Mouse (Mus musculus): Measurements from ENCODE around the gene Dennd1a.

DNA sequence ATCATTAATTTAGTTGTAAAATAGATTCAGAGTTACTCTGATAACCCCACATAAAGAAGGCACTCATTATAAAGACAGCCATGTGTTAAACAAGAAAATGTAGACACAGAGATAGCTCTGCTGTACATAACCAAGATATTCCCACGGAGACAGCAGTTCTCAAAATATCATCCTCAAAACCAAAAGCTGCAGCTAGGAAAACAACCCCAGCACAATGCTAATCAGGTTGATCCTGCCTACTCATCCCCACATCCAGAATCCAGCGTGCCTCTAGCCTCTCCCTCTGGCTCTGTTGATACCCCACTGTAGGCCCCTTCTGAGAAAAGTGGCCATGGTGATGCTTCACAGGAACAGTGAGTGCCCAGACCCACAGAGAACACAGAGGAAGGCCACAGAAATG, 380.9 kb downstream of the Dennd1a start:
- TF ChIP-seq CTCF (IDR thresholded peaks at IDR 0.05; ENCODE audit: insufficient read depth, low read length) = no peak
- no peak for TF ChIP-seq POLR2A (IDR thresholded peaks at IDR 0.05; ENCODE audit: borderline replicate concordance, extremely low read depth, low read depth, low read length)
